10 mouse cellular contexts compared by ENCODE assay signal in genomic region chr12:71040462-71040861, GRCm38 (mm10). TPM values are rescaled to one million over a fixed set of nuclear protein-coding genes. Genes with fewer than 3 reads are reported as not detected.
A peak's percentile ranks its signal among the peaks of the same experiment; 100 is the strongest.
DNase-seq lines count a peak whose midpoint lies in the region; ATAC-seq and TF ChIP-seq lines count a peak whose summit lies in the region.
"Had no signal": no experiment of that assay in that cellular context is flagged by ENCODE, and none has a peak within 500 bp of the region (broad histone marks: within the 10 kb centered on the region; RNA-seq: fewer than 3 reads in every experiment).

No protein-coding gene starts in this region.

- no peak overlapping the region for H3K9ac ChIP-seq in hindbrain, embryonic 16.5 days (ENCODE audit: low read depth, low read length)
- H3K9ac ChIP-seq in hindbrain, postnatal 0 days (replicated peaks; ENCODE audit: low read length): no peak overlapping the region
- H3K9ac ChIP-seq in hindbrain, embryonic 14.5 days: no peak overlapping the region
- H3K9ac ChIP-seq: embryonic facial prominence, embryonic 12.5 days; limb, embryonic 13.5 days; stomach, embryonic 15.5 days had no signal

- TF ChIP-seq CTCF in hindbrain, postnatal 0 days (IDR thresholded peaks at IDR 0.05; ENCODE audit: low read depth): no peak

- H3K4me3 ChIP-seq in megakaryocyte, embryonic 14.5 days (replicated peaks): peak overlapping the region; percentile 62
- no peak overlapping the region for H3K4me3 ChIP-seq in hindbrain, embryonic 16.5 days (ENCODE audit: low read length)
- H3K4me3 ChIP-seq in hindbrain, postnatal 0 days (ENCODE audit: low read length): no peak overlapping the region
- H3K4me3 ChIP-seq in hindbrain, embryonic 14.5 days (replicated peaks; ENCODE audit: low read length): no peak overlapping the region
- H3K4me3 ChIP-seq: embryonic facial prominence, embryonic 12.5 days; limb, embryonic 13.5 days; stomach, embryonic 15.5 days had no signal

- DNase-seq in A20 (ENCODE audit: low read depth, low spot score): peak; percentile 79
- peak; percentile 53 to 57 for DNase-seq in heart, postnatal 14 days
- DNase-seq in hindbrain, postnatal 0 days (ENCODE audit: low spot score): no peak
- DNase-seq in hindbrain, embryonic 14.5 days (ENCODE audit: low spot score): no peak

- intact Hi-C loops in heart, postnatal 14 days (cut with DNase I): no loop called here

- no peak overlapping the region for H3K4me2 ChIP-seq in hindbrain, embryonic 16.5 days (ENCODE audit: low read length)
- no peak overlapping the region for H3K4me2 ChIP-seq in hindbrain, postnatal 0 days (ENCODE audit: low read depth, low read length)
- no peak overlapping the region for H3K4me2 ChIP-seq in hindbrain, embryonic 14.5 days (replicated peaks)
- H3K4me2 ChIP-seq: embryonic facial prominence, embryonic 12.5 days; limb, embryonic 13.5 days; stomach, embryonic 15.5 days had no signal

- peak; percentile 89 for ATAC-seq in CD4-positive, CD25-positive, alpha-beta regulatory T cell, adult 4 months
- ATAC-seq in hindbrain, embryonic 16.5 days: no peak
- ATAC-seq in hindbrain, postnatal 0 days: no peak
- no peak for ATAC-seq in hindbrain, embryonic 14.5 days (ENCODE audit: low FRiP score)

- whole genome bisulfite sequencing in hindbrain, embryonic 16.5 days: 96% methylated on average over 7 of the region's 7 CpGs
- WGBS in hindbrain, postnatal 0 days: 95% methylated on average over 7 of the region's 7 CpGs
- 92% methylated on average over 7 of the region's 7 CpGs for WGBS in hindbrain, embryonic 14.5 days

- H3K27me3 ChIP-seq in megakaryocyte, embryonic 14.5 days (replicated peaks): no peaks in the 10 kb centered on the region
- H3K27me3 ChIP-seq in hindbrain, embryonic 16.5 days (replicated peaks; ENCODE audit: control insufficient read depth, insufficient read depth, low read length): no peaks in the 10 kb centered on the region
- no peaks in the 10 kb centered on the region for H3K27me3 ChIP-seq in hindbrain, postnatal 0 days (ENCODE audit: insufficient read depth, low read length)
- no peaks in the 10 kb centered on the region for H3K27me3 ChIP-seq in hindbrain, embryonic 14.5 days (ENCODE audit: control insufficient read depth, insufficient read depth, low read length)
- H3K27me3 ChIP-seq: embryonic facial prominence, embryonic 12.5 days; limb, embryonic 13.5 days; stomach, embryonic 15.5 days had no signal

- peaks cover 33% of the 10 kb centered on the region for H3K4me1 ChIP-seq in megakaryocyte, embryonic 14.5 days
- no peaks in the 10 kb centered on the region for H3K4me1 ChIP-seq in hindbrain, embryonic 16.5 days (ENCODE audit: control insufficient read depth, insufficient read depth, low read depth, low read length)
- no peaks in the 10 kb centered on the region for H3K4me1 ChIP-seq in hindbrain, postnatal 0 days (ENCODE audit: insufficient read depth, low read length)
- H3K4me1 ChIP-seq in hindbrain, embryonic 14.5 days (replicated peaks; ENCODE audit: control insufficient read depth, insufficient read depth, low read length): no peaks in the 10 kb centered on the region
- H3K4me1 ChIP-seq: embryonic facial prominence, embryonic 12.5 days; limb, embryonic 13.5 days; stomach, embryonic 15.5 days had no signal

- no peaks in the 10 kb centered on the region for H3K9me3 ChIP-seq in megakaryocyte, embryonic 14.5 days
- H3K9me3 ChIP-seq in hindbrain, embryonic 16.5 days (ENCODE audit: control insufficient read depth, low read length): no peaks in the 10 kb centered on the region
- H3K9me3 ChIP-seq in hindbrain, postnatal 0 days (ENCODE audit: low read length): no peaks in the 10 kb centered on the region
- H3K9me3 ChIP-seq in hindbrain, embryonic 14.5 days (ENCODE audit: control insufficient read depth, low read length): no peaks in the 10 kb centered on the region
- H3K9me3 ChIP-seq: embryonic facial prominence, embryonic 12.5 days; limb, embryonic 13.5 days; stomach, embryonic 15.5 days had no signal

- H3K27ac ChIP-seq in hindbrain, embryonic 16.5 days (ENCODE audit: low read depth, low read length): no peak overlapping the region
- no peak overlapping the region for H3K27ac ChIP-seq in hindbrain, postnatal 0 days
- H3K27ac ChIP-seq in hindbrain, embryonic 14.5 days: no peak overlapping the region
- H3K27ac ChIP-seq: embryonic facial prominence, embryonic 12.5 days; limb, embryonic 13.5 days; stomach, embryonic 15.5 days had no signal

- H3K36me3 ChIP-seq in megakaryocyte, embryonic 14.5 days (replicated peaks; ENCODE audit: low read length): peaks cover 84% of the 10 kb centered on the region
- H3K36me3 ChIP-seq in hindbrain, embryonic 16.5 days (ENCODE audit: control insufficient read depth, insufficient read depth, low read length): peaks cover 12% of the 10 kb centered on the region
- peaks cover 14% of the 10 kb centered on the region for H3K36me3 ChIP-seq in hindbrain, postnatal 0 days (ENCODE audit: insufficient read depth, low read length)
- H3K36me3 ChIP-seq in hindbrain, embryonic 14.5 days (replicated peaks; ENCODE audit: control insufficient read depth, insufficient read depth): peaks cover 79% of the 10 kb centered on the region

RNA-seq across cellular contexts. Expression of gene Arid4a, which starts 24.7 kb away (rescaled TPM):
- 100 to 1,000 TPM; 104 to 130 TPM for polyA plus RNA-seq in CD4-positive, CD25-positive, alpha-beta regulatory T cell, adult 4 months (2017; shearing (Covaris generic))
- 10 to 100 TPM; 16.9 TPM for total RNA-seq in heart, postnatal 14 days (2021)
- polyA plus RNA-seq in megakaryocyte, embryonic 14.5 days (2012; ENCODE audit: insufficient read depth, low replicate concordance): 1.4 and 10.2 TPM in 2 replicates
- polyA plus RNA-seq in hindbrain, embryonic 16.5 days (2015; fragmentation: Nextera tagmentation; extraction: Ambion mirVana): 41.4 and 41.7 TPM in 2 replicates
- 4.7 and 7.1 TPM in 2 replicates for total RNA-seq in hindbrain, postnatal 0 days (2014; rRNA removed)
- 32.7 and 41.4 TPM in 2 replicates for polyA plus RNA-seq in hindbrain, postnatal 0 days (2015; fragmentation: Nextera tagmentation; extraction: Ambion mirVana)
- 36.9 and 39.1 TPM in 2 replicates for polyA plus RNA-seq in hindbrain, embryonic 14.5 days (2014; fragmentation: Nextera tagmentation; extraction: Ambion mirVana)

Comparison
In these comparisons a context has a peak if more than half of its experiments do, and no peak if none do; other contexts are left out.
1. DNase-seq: peak in A20 (single experiment) and heart, postnatal 14 days (2 of 2); none in hindbrain, postnatal 0 days (single experiment) and hindbrain, embryonic 14.5 days (single experiment).